Mouse (Mus musculus): ENCODE measurements around the gene Chrne. TPM values are rescaled to one million over a fixed set of nuclear protein-coding genes. Genes with fewer than 3 reads are reported as not detected.

The Chrne gene
- polyA plus RNA-seq, 2 experiments: not detected

DNA sequence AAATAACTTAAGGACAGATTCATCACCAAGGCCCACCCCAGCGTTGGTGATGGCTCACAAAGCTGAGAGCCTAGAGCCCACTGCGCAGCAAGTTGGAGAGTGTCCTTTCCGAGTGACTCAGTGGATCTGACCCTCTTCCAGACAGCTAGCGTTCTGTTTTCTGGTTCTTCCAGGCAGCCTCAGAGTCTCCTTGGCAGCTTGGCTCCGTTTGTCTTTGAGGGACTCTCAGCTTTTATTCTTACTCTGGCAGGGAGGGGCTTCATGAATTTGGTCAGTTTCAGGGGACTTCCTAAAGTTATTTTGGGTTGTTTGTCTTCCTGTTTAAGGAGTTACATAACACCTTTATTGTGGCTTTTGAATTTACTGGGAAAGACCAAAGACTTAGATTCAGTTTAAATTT, 32.1 kb downstream of the Chrne start:
- H3K4me3 ChIP-seq (ENCODE audit: insufficient read depth in 1 of 2, low read depth in 2 of 2, low read length in 2 of 2): no peak overlapping the region
- no peaks in the 10 kb centered on the region for H3K27me3 ChIP-seq (ENCODE audit: control insufficient read depth, insufficient read depth, low read length)
- H3K36me3 ChIP-seq (replicated peaks; ENCODE audit: control insufficient read depth, insufficient read depth, low read depth): no peaks in the 10 kb centered on the region
- DNase-seq (ENCODE audit: low read depth in 3 of 3, low spot score in 3 of 3) (no peak), ATAC-seq (ENCODE audit: insufficient read depth) (no peak)
- no peak overlapping the region for H3K4me2 ChIP-seq (ENCODE audit: low read depth)
- H3K4me1 ChIP-seq (replicated peaks; ENCODE audit: control insufficient read depth in 2 of 2, insufficient read depth in 2 of 2, low read length in 1 of 2): peaks cover 0 to 12% of the 10 kb centered on the region in 2 experiments; a peak in 2 of 4 replicates
- no peak overlapping the region for H3K27ac ChIP-seq
- 46% methylated on average over 5 of the region's 5 CpGs for WGBS (ENCODE audit: insufficient replicate concordance)
- no peaks in the 10 kb centered on the region for H3K9me3 ChIP-seq (ENCODE audit: control insufficient read depth, low read length)
- H3K9ac ChIP-seq (replicated peaks): no peak overlapping the region
- TF ChIP-seq EP300 (IDR thresholded peaks at IDR 0.05; ENCODE audit: low read depth) (no peak), CTCF (IDR thresholded peaks at IDR 0.05; ENCODE audit: low read depth) (no peak)

DNA sequence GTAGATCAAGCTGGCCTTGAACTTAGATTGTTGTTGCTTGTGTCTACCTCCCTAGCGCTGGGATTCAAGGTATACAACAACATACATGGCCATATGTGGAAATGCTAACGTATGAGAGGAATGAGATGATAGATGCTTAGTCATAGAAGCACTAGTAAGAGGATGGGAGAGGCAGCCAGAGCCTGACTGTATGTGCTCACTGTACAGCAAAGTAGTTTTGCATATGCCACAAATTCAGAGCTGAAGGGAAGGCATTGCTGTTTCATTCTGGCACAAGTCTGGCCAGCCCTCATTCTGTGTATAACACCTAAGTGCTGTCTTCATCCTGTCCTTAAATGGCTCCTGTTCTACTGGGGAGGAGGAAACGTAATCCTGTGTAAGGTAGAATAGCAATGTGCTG, 32.8 kb downstream of the Chrne start:
- peaks cover 0 to 10% of the 10 kb centered on the region in 2 experiments; a peak in 2 of 4 replicates for H3K4me1 ChIP-seq (replicated peaks; ENCODE audit: control insufficient read depth in 2 of 2, insufficient read depth in 2 of 2, low read length in 1 of 2)
- TF ChIP-seq EP300 (IDR thresholded peaks at IDR 0.05; ENCODE audit: low read depth) (no peak), CTCF (IDR thresholded peaks at IDR 0.05; ENCODE audit: low read depth) (no peak)
- WGBS (ENCODE audit: insufficient replicate concordance): 63% methylated on average over 3 of the region's 3 CpGs
- H3K4me3 ChIP-seq (ENCODE audit: insufficient read depth in 1 of 2, low read depth in 2 of 2, low read length in 2 of 2): no peak overlapping the region
- H3K36me3 ChIP-seq (replicated peaks; ENCODE audit: control insufficient read depth, insufficient read depth, low read depth): no peaks in the 10 kb centered on the region
- H3K9me3 ChIP-seq (ENCODE audit: control insufficient read depth, low read length): no peaks in the 10 kb centered on the region
- H3K9ac ChIP-seq (replicated peaks): no peak overlapping the region
- no peak for ATAC-seq (ENCODE audit: insufficient read depth)
- no peak overlapping the region for H3K4me2 ChIP-seq (ENCODE audit: low read depth)
- DNase-seq (ENCODE audit: low read depth in 3 of 3, low spot score in 3 of 3): no peak
- H3K27ac ChIP-seq: no peak overlapping the region
- no peaks in the 10 kb centered on the region for H3K27me3 ChIP-seq (ENCODE audit: control insufficient read depth, insufficient read depth, low read length)

GRCm38 (mm10) chr11:70585457-70585856, 33.6 kb downstream of the Chrne start:
- ATAC-seq (ENCODE audit: insufficient read depth): no peak
- H3K4me3 ChIP-seq (ENCODE audit: insufficient read depth in 1 of 2, low read depth in 2 of 2, low read length in 2 of 2): no peak overlapping the region
- no peaks in the 10 kb centered on the region for H3K36me3 ChIP-seq (replicated peaks; ENCODE audit: control insufficient read depth, insufficient read depth, low read depth)
- WGBS (ENCODE audit: insufficient replicate concordance): 67% methylated on average over 7 of the region's 7 CpGs
- no peak overlapping the region for H3K4me2 ChIP-seq (ENCODE audit: low read depth)
- DNase-seq (ENCODE audit: low read depth in 3 of 3, low spot score in 3 of 3): no peak
- no peak overlapping the region for H3K27ac ChIP-seq
- H3K9ac ChIP-seq (replicated peaks): no peak overlapping the region
- no peaks in the 10 kb centered on the region for H3K27me3 ChIP-seq (ENCODE audit: control insufficient read depth, insufficient read depth, low read length)
- no peaks in the 10 kb centered on the region for H3K9me3 ChIP-seq (ENCODE audit: control insufficient read depth, low read length)
- TF ChIP-seq CTCF (IDR thresholded peaks at IDR 0.05; ENCODE audit: low read depth): no peak
- TF ChIP-seq EP300 (IDR thresholded peaks at IDR 0.05; ENCODE audit: low read depth): no peak
- peaks cover 0 to 10% of the 10 kb centered on the region in 2 experiments; a peak in 2 of 4 replicates for H3K4me1 ChIP-seq (replicated peaks; ENCODE audit: control insufficient read depth in 2 of 2, insufficient read depth in 2 of 2, low read length in 1 of 2)

GRCm38 (mm10) chr11:70583775-70584174, 35.2 kb downstream of the Chrne start:
- TF ChIP-seq CTCF (IDR thresholded peaks at IDR 0.05; ENCODE audit: low read depth): no peak
- no peak for TF ChIP-seq EP300 (IDR thresholded peaks at IDR 0.05; ENCODE audit: low read depth)
- Histone ChIP-seq H3K4me3 (ENCODE audit: insufficient read depth in 1 of 2, low read depth in 2 of 2, low read length in 2 of 2) (no peak overlapping the region), H3K27ac (no peak overlapping the region), H3K4me1 (replicated peaks; ENCODE audit: control insufficient read depth in 2 of 2, insufficient read depth in 2 of 2, low read length in 1 of 2) (peaks cover 0 to 23% of the 10 kb centered on the region in 2 experiments; a peak in 2 of 4 replicates), H3K9me3 (ENCODE audit: control insufficient read depth, low read length) (no peaks in the 10 kb centered on the region), H3K9ac (replicated peaks) (no peak overlapping the region), H3K27me3 (ENCODE audit: control insufficient read depth, insufficient read depth, low read length) (no peaks in the 10 kb centered on the region), H3K36me3 (replicated peaks; ENCODE audit: control insufficient read depth, insufficient read depth, low read depth) (no peaks in the 10 kb centered on the region), H3K4me2 (ENCODE audit: low read depth) (no peak overlapping the region)
- ATAC-seq (ENCODE audit: insufficient read depth) (no peak), DNase-seq (ENCODE audit: low read depth in 3 of 3, low spot score in 3 of 3) (no peak)
- 77% methylated on average over 7 of the region's 7 CpGs for WGBS (ENCODE audit: insufficient replicate concordance)

DNA sequence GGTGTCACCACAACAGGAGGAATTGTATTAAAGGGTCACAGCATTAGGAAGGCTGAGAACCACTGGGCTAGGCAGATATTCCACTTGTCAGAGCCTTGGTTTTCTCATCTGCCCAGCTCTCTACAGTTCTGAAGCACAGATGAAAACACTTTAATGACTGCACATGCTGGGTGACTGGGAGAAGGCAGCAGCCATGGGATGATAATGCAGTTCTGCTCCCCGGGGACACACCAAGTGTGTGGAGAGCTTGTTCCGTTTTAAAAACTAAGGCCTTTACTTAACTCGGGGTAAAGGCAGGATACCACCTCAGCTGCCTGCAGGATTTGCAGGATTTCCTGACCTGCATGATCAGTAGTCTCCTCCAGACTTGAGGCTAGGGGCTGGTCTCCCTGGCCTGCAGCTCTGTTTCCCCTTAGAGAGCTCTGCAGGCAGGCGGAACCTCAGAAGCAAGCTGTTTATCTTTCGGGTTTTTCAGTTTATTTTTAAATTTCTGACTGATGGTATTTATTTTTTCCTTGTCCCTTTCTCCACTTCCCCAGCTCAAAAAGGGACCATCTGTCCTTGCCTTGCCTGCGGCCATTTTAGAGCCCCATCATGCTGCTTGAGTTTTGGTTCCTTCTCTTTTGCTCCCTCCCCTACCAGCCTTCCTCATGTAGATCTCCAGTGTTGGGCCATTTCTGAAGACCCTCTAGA, 35.8 kb downstream of the Chrne start:
- no peaks in the 10 kb centered on the region for H3K27me3 ChIP-seq (ENCODE audit: control insufficient read depth, insufficient read depth, low read length)
- H3K4me2 ChIP-seq (ENCODE audit: low read depth): no peak overlapping the region
- no peak overlapping the region for H3K9ac ChIP-seq (replicated peaks)
- no peak overlapping the region for H3K27ac ChIP-seq
- DNase-seq (ENCODE audit: low read depth in 3 of 3, low spot score in 3 of 3) (no peak), ATAC-seq (ENCODE audit: insufficient read depth) (no peak)
- 26% methylated on average over 6 of the region's 6 CpGs for WGBS (ENCODE audit: insufficient replicate concordance)
- no peaks in the 10 kb centered on the region for H3K36me3 ChIP-seq (replicated peaks; ENCODE audit: control insufficient read depth, insufficient read depth, low read depth)
- peaks cover 0 to 23% of the 10 kb centered on the region in 2 experiments; a peak in 2 of 4 replicates for H3K4me1 ChIP-seq (replicated peaks; ENCODE audit: control insufficient read depth in 2 of 2, insufficient read depth in 2 of 2, low read length in 1 of 2)
- TF ChIP-seq CTCF (IDR thresholded peaks at IDR 0.05; ENCODE audit: low read depth): no peak
- no peak for TF ChIP-seq EP300 (IDR thresholded peaks at IDR 0.05; ENCODE audit: low read depth)
- H3K9me3 ChIP-seq (ENCODE audit: control insufficient read depth, low read length): no peaks in the 10 kb centered on the region
- no peak overlapping the region for H3K4me3 ChIP-seq (ENCODE audit: insufficient read depth in 1 of 2, low read depth in 2 of 2, low read length in 2 of 2)

Data from liver, embryonic 14.5 days (tissue).